ENCODE assay signal across 11 mouse cellular contexts in genomic region chr2:152150373-152150772, GRCm38 (mm10). TPM values are rescaled to one million over a fixed set of nuclear protein-coding genes. Genes with fewer than 3 reads are reported as not detected.
DNase-seq lines count a peak whose midpoint lies in the region; TF ChIP-seq lines count a peak whose summit lies in the region.
"Had no signal": no experiment of that assay in that cellular context is flagged by ENCODE, and none has a peak within 500 bp of the region (broad histone marks: within the 10 kb centered on the region; RNA-seq: fewer than 3 reads in every experiment).

No protein-coding gene starts in this region.

- 57% methylated on average over 6 of the region's 6 CpGs for WGBS in kidney, adult 2 months

- H3K4me3 ChIP-seq in kidney, adult 2 months (ENCODE audit: insufficient read depth, low read depth, low read length) = no peak overlapping the region
- H3K4me3 ChIP-seq: hindbrain, embryonic 15.5 days; layer of hippocampus, adult 2 months had no signal

- no peaks in the 10 kb centered on the region for H3K4me1 ChIP-seq in kidney, adult 2 months (ENCODE audit: control insufficient read depth, insufficient read depth, low read length)
- H3K4me1 ChIP-seq: hindbrain, embryonic 15.5 days had no signal

- TF ChIP-seq CTCF in kidney, adult 2 months (conservative IDR thresholded peaks at IDR 0.05; ENCODE audit: insufficient read depth, insufficient read length, low read depth, low read length) = no peak

- no peaks in the 10 kb centered on the region for H3K36me3 ChIP-seq in kidney, adult 2 months (ENCODE audit: control insufficient read depth, insufficient read depth, low read length)
- H3K36me3 ChIP-seq: hindbrain, embryonic 15.5 days had no signal

- no peak for TF ChIP-seq POLR2A in kidney, adult 2 months (IDR thresholded peaks at IDR 0.05; ENCODE audit: low read depth, low read length)

- peak; percentile 39 to 61 for DNase-seq in adrenal gland, adult (ENCODE audit: inconsistent age in 2 of 2, low spot score in 1 of 2)
- no peak for DNase-seq in adrenal gland, postnatal 4 days (ENCODE audit: low spot score in 2 of 2)
- peak; percentile 74 for DNase-seq in kidney, adult 2 months
- no peak for DNase-seq in kidney, adult 18-20 months
- peak; percentile 35 to 61 for DNase-seq in heart, postnatal 14 days
- DNase-seq in kidney, postnatal 4 days = peak; percentile 12 to 28
- no peak for DNase-seq in yolk sac, embryonic 10.5 days (ENCODE audit: low spot score)
- DNase-seq in thymus, postnatal 14 days = no peak

- no peak overlapping the region for H3K27ac ChIP-seq in kidney, adult 2 months (ENCODE audit: insufficient read depth, low read depth, low read length)
- H3K27ac ChIP-seq: hindbrain, embryonic 15.5 days; layer of hippocampus, adult 2 months; liver, embryonic 14.5 days had no signal

- intact Hi-C loops in heart, postnatal 14 days (cut with DNase I) = loop anchor here (2.0 kb wide), 1 partner anchor 38 kb away; no protein-coding TSS in a partner anchor

- H3K27me3 ChIP-seq in kidney, adult 2 months (replicated peaks; ENCODE audit: control insufficient read depth, insufficient read depth, low read length) = no peaks in the 10 kb centered on the region
- H3K27me3 ChIP-seq: hindbrain, embryonic 15.5 days had no signal

RNA-seq across cellular contexts. Expression of gene Tcf15, which starts 7.0 kb away (rescaled TPM):
- 1 to 10 TPM; 7.7 to 9.3 TPM for total RNA-seq in adrenal gland, postnatal 4 days (2021)
- 2.9 and 4.6 TPM in 2 replicates for polyA plus RNA-seq in kidney, adult 2 months (2012; rRNA removed)
- 10 to 100 TPM; 40.0 to 43.0 TPM for total RNA-seq in heart, postnatal 14 days (2021)

RNA-seq across cellular contexts. Expression of gene Srxn1, which starts 45.1 kb away (rescaled TPM):
- 10 to 100 TPM; 47.2 to 58.2 TPM for total RNA-seq in adrenal gland, postnatal 4 days (2021)
- 113 and 135 TPM in 2 replicates for polyA plus RNA-seq in kidney, adult 2 months (2012; rRNA removed)
- 10 to 100 TPM in 1 of 2 experiments, 1 to 10 TPM in 1; 9.8 to 11.9 TPM for total RNA-seq in heart, postnatal 14 days (2021)

Comparison
In these comparisons a context has a peak if more than half of its experiments do, and no peak if none do; other contexts are left out.
1. DNase-seq: peak in adrenal gland, adult (2 of 2), kidney, adult 2 months (single experiment), heart, postnatal 14 days (2 of 2) and kidney, postnatal 4 days (2 of 2); none in adrenal gland, postnatal 4 days (0 of 2), kidney, adult 18-20 months (single experiment), yolk sac, embryonic 10.5 days (single experiment) and thymus, postnatal 14 days (single experiment).